Mouse (Mus musculus): ENCODE results near the gene Cd2bp2.

Gene Cd2bp2

DNA sequence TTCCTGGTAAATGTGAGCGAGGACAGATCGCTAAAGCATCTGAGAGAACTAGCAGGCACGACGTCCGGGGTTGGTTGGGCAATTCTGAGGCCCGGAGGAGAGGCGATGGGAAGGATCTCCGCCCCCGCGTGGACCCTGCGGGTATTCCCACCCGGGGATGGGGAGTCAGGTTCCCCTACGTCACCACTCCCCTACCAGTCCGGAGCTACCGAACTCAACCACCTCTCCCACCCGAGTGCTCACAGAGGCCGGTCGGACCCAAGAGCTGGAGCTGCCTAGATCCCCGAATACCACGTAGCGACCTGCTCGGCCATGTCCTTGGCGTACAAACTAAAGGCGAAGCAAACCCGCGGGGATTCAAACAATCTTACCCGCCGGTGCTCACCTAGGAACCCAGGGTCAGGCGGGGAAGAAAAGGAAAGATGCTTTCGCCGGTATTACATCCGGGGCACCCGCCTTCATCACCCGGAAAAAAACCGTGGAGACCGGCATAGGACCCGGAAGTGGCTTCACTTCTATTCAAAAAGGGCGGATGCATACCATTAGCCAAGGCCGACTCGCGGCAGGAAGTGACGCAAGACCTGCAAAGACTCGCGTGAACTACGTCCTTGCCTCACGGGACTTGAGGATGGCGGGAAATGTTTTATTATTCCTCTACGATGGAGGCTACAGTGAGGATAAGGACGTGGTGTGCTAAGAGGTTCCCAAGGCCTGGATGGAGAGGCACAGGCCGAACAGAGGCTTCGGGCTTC lies at the start of gene Cd2bp2:
Cd2bp2 (minus strand) TSS at position 507 of the 752 bp plus-strand sequence.
- peak; percentile 98 for DNase-seq

- DNase-seq: peak; percentile 67
Measured at GRCm38 (mm10) chr7:127244658-127245510, 49.0 kb upstream of the Cd2bp2 start.

- DNase-seq: peak; percentile 95
Measured at GRCm38 (mm10) chr7:127243870-127244657, 48.2 kb upstream of the Cd2bp2 start, which contains the start of gene Zfp771. Zfp771 (plus strand) TSS chr7:127244274.

GRCm38 (mm10) chr7:127243361-127243867 lies 47.6 kb upstream of the Cd2bp2 start:
- DNase-seq: no peak

- DNase-seq: no peak
Measured at GRCm38 (mm10) chr7:127234777-127235176, 38.9 kb upstream of the Cd2bp2 start.

DNA sequence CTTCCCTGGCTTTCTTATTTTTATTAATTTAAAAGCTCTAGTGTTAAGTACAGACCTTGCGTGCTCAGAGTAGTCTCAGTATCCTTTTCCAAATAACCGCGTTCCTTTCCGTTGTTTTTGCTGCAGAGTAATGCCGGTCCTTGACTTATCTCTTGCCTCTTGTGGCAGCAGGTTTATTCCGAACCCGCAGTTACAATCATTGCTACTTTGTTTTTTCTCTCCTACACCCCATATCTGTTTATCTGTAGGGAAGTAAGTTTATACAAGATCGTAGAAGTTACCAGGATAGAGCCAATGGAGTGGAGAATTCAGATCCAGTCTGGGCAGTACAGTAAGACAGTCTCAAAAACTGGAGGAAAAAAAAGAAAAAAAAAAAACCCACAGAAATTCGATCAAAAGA lies 37.9 kb upstream of the Cd2bp2 start:
- no peak for DNase-seq

DNA sequence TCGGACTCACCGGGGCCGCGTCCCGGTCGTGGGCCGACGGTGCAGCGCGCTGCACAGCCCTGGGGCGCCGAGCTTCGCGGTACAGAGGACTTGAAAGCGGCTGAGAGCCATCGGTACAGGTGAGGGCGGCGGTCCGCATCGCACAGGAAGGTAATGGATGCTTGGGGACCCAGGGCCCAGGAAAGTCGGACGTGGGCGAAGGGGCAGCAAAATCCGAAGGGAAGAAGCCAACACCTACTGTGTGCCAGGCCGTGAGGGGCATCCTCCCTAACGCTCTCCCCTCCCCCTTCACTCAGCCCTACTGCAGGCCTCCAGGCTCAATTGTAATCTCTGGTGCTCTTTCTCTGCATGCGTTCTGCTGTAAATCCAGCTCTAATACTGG lies 37.5 kb upstream of the Cd2bp2 start:
- DNase-seq: peak; percentile 59

GRCm38 (mm10) chr7:127232622-127233367 lies 36.9 kb upstream of the Cd2bp2 start, which contains the start of the genes Zfp553 and Sept1:
Zfp553 (plus strand) TSS chr7:127233061.
Sept1 (minus strand) TSS chr7:127233130.
- peak; percentile 83 for DNase-seq

GRCm38 (mm10) chr7:127231826-127232621 lies 36.2 kb upstream of the Cd2bp2 start:
- DNase-seq: no peak

DNA sequence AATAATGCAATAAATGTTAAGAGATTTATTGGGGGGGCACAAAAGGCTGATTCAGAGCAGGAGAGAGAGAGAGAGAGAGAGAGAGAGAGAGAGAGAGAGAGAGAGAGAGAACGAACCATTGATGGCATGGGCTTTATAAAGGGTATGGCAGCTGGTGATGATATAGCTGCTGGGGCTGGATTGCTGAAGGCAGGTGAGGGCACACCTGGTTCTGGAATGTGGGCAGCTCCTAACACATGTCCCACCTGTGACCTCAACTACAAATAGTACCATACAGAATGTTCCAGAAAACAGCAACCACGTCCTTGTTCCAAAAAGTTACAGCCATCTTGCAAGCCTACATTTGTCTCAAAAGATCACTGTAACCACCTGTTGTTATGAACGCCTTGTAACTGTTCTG lies 35.5 kb upstream of the Cd2bp2 start:
- DNase-seq: peak; percentile 34

DNA sequence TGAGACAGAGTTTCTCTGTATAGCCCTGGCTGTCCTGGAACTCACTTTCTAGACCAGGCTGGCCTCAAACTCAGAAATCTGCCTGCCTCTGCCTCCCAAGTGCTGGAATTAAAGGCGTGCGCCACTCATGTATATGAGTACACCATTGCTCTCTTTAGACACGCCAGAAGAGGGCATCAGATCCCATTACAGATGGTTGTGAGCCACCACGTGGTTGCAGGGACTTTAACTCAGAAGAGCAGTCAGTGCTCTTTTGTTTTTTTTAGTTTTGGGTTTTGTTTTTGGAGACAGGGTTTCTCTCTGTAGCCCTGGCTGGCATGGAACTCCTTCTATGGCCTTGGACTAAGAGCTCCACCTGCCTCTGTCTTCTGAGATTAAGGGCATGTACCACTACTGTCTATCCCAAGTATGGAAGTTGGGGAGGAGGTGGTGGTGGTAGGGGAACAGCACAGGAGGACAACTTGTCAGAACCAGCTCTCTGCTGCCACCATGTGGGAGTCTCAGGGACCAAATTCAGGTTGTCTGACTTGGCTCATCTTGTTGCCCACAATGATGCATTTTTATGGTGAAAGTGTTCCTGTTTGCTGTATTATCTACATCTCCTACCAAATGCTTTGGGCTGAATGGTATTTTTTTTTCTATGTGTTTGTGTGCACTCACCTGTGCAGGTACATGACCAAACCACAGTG lies 32.9 kb upstream of the Cd2bp2 start:
- DNase-seq: peak; percentile 83

GRCm38 (mm10) chr7:127225147-127225995 lies 29.5 kb upstream of the Cd2bp2 start:
- DNase-seq: no peak

DNA sequence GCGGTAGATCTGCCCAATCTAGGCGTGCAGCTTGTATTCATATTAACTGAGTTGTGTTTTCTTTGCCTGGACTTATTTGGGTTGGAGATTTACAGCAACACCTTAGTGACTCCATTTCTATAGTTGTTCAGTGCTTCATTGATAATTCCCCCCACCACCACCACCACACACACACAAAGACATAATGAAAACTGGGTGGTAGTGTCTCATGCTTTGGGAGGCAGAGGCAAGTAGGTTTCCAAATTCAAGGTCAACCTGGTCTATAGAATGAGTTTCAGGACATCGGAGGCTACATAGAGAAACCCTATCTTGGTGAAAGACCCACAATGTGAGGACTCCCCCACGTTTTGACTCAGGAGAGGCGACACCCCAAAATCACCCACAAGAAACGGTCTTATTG lies 28.8 kb upstream of the Cd2bp2 start:
- DNase-seq: no peak

DNA sequence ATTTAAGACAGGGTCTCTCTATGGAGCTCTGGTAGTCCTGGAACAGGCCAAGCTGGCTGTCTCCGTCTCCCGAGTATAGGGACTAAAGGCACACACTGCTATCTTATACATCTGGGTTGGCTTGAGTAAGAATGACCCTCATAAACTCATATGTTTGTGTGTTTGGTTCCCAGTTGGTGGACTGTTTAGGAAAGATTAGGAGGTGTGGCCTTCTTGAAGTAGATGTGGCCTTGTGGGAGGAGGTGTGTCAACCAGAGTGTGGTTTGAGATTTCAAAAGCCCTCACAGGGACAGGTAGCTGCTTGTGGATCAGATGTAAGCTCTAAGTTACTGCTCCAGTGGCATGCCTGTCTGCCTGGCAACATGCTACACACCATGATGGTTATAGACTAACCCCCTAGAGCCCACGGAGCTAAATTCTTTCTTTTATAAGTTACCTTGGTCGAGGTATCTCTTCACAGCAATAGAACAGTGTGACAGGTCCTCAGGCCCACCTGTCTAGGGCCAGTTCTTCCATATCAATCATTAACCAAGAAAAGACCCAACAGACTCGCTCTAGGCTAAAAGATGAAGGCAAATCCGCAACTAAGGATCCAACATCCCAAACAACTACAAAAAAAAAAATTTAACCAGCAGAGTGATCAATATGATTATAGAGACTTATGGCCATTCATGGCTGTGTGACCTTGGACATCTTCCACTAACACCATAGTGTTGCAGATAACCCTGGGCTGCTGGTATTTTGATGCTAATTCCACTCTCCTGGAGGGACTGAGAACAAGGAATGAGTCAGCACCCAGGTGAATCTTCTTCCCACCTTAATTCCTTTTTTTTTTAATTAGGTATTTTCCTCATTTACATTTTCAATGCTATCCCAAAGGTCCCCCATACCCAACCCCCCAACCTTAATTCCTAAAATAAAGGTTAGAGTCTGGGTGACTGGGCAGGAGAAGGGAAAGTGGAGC lies 27.9 kb upstream of the Cd2bp2 start:
- DNase-seq: no peak

GRCm38 (mm10) chr7:127223106-127223505 lies 27.3 kb upstream of the Cd2bp2 start:
- DNase-seq: no peak

GRCm38 (mm10) chr7:127220440-127220839 lies 24.6 kb upstream of the Cd2bp2 start:
- DNase-seq: no peak

- DNase-seq: no peak
Measured at GRCm38 (mm10) chr7:127218670-127219069, 22.8 kb upstream of the Cd2bp2 start.

- no peak for DNase-seq
Measured at GRCm38 (mm10) chr7:127217901-127218642, 22.2 kb upstream of the Cd2bp2 start.
